Mouse (Mus musculus): ENCODE measurements around the gene Crybg2.

- TF ChIP-seq CTCF (IDR thresholded peaks at IDR 0.05; ENCODE audit: borderline replicate concordance, control insufficient read depth, extremely low read depth, insufficient read depth, low read length, poor library complexity), result no peak
- TF ChIP-seq POLR2A (IDR thresholded peaks at IDR 0.05; ENCODE audit: control insufficient read depth, extremely low read depth, insufficient read depth, low read length, poor library complexity), result no peak
Measured at GRCm38 (mm10) chr4:134016767-134017166, 43.8 kb upstream of the Crybg2 start.
